Mouse (Mus musculus): ENCODE measurements around the gene Atp8b3. TPM values are rescaled to one million over a fixed set of nuclear protein-coding genes. Genes with fewer than 3 reads are reported as not detected.
A peak's percentile ranks its signal among the peaks of the same experiment; 100 is the strongest.

Atp8b3 gene
- polyA plus RNA-seq, 1 experiment from 2014 or later, result 1.5 TPM

GRCm38 (mm10) chr10:80509412-80510272 is 29.3 kb downstream of the Atp8b3 start:
- Histone ChIP-seq H3K9me3 (no peaks in the 10 kb centered on the region), H3K36me3 (no peaks in the 10 kb centered on the region), H3K4me1 (replicated peaks) (peaks cover 11% of the 10 kb centered on the region; the same call in 1 of the 2 replicates), H3K27me3 (peaks cover 41% of the 10 kb centered on the region), H3K4me3 (peak overlapping the region; percentile 21), H3K4me2 (peak overlapping the region; percentile 48), H3K27ac (replicated peaks) (no peak overlapping the region), H3K9ac (no peak overlapping the region)
- WGBS, result 8% methylated on average over 20 of the region's 20 CpGs
- ATAC-seq (ENCODE audit: low FRiP score, low read depth), result peak; percentile 65; the same call in 1 of the 2 replicates

- H3K9ac ChIP-seq, result no peak overlapping the region
- no peak overlapping the region for H3K4me2 ChIP-seq
- no peaks in the 10 kb centered on the region for H3K36me3 ChIP-seq
- ATAC-seq (ENCODE audit: low FRiP score, low read depth), result no peak
- no peak overlapping the region for H3K4me3 ChIP-seq
- WGBS, result 0% methylated on average over 11 of the region's 11 CpGs
- H3K4me1 ChIP-seq (replicated peaks), result peaks cover 7% of the 10 kb centered on the region; the same call in 1 of the 2 replicates
- H3K27ac ChIP-seq (replicated peaks), result no peak overlapping the region
- H3K9me3 ChIP-seq, result no peaks in the 10 kb centered on the region
- peaks cover 65% of the 10 kb centered on the region for H3K27me3 ChIP-seq
Measured at GRCm38 (mm10) chr10:80506222-80506621, 32.7 kb downstream of the Atp8b3 start.

- 5% methylated on average over 6 of the region's 9 CpGs for WGBS
- Histone ChIP-seq H3K9ac (no peak overlapping the region), H3K36me3 (no peaks in the 10 kb centered on the region), H3K9me3 (no peaks in the 10 kb centered on the region), H3K4me1 (replicated peaks) (peaks cover 5% of the 10 kb centered on the region; the same call in 1 of the 2 replicates), H3K27me3 (peaks cover 73% of the 10 kb centered on the region), H3K4me3 (no peak overlapping the region), H3K4me2 (no peak overlapping the region), H3K27ac (replicated peaks) (no peak overlapping the region)
- no peak for ATAC-seq (ENCODE audit: low FRiP score, low read depth)
Measured at GRCm38 (mm10) chr10:80504724-80505123, 34.2 kb downstream of the Atp8b3 start.

GRCm38 (mm10) chr10:80503599-80504220 is 35.2 kb downstream of the Atp8b3 start:
- Histone ChIP-seq H3K4me1 (replicated peaks) (0 out of 2 replicates have a peak, but pooled peaks cover 2% of the 10 kb centered on the region), H3K36me3 (no peaks in the 10 kb centered on the region), H3K4me2 (no peak overlapping the region), H3K4me3 (no peak overlapping the region), H3K27ac (replicated peaks) (no peak overlapping the region), H3K9ac (no peak overlapping the region), H3K9me3 (no peaks in the 10 kb centered on the region), H3K27me3 (peaks cover 74% of the 10 kb centered on the region)
- WGBS, result 2% methylated on average over 27 of the region's 27 CpGs
- no peak for ATAC-seq (ENCODE audit: low FRiP score, low read depth)

- no peaks in the 10 kb centered on the region for H3K9me3 ChIP-seq
- no peak overlapping the region for H3K27ac ChIP-seq (replicated peaks)
- no peak overlapping the region for H3K4me2 ChIP-seq
- peaks cover 77% of the 10 kb centered on the region for H3K27me3 ChIP-seq
- no peak overlapping the region for H3K4me3 ChIP-seq
- no peak for ATAC-seq (ENCODE audit: low FRiP score, low read depth)
- WGBS, result 1% methylated on average over 22 of the region's 22 CpGs
- H3K9ac ChIP-seq, result no peak overlapping the region
- H3K36me3 ChIP-seq, result no peaks in the 10 kb centered on the region
- 0 out of 2 replicates have a peak, but pooled peaks cover 2% of the 10 kb centered on the region for H3K4me1 ChIP-seq (replicated peaks)
Measured at GRCm38 (mm10) chr10:80502819-80503314, 36.1 kb downstream of the Atp8b3 start.

- 2% methylated on average over 7 of the region's 7 CpGs for WGBS
- ATAC-seq (ENCODE audit: low FRiP score, low read depth), result no peak
Measured at GRCm38 (mm10) chr10:80502291-80502690, 36.6 kb downstream of the Atp8b3 start.

GRCm38 (mm10) chr10:80496421-80496820 is 42.5 kb downstream of the Atp8b3 start:
- WGBS, result under 1% methylated on average over 20 of the region's 20 CpGs
- Histone ChIP-seq H3K4me1 (replicated peaks) (peaks cover 27% of the 10 kb centered on the region), H3K27me3 (peaks cover 93% of the 10 kb centered on the region), H3K27ac (replicated peaks) (no peak overlapping the region), H3K36me3 (no peaks in the 10 kb centered on the region), H3K9me3 (no peaks in the 10 kb centered on the region), H3K4me3 (peak overlapping the region; percentile 43), H3K9ac (no peak overlapping the region), H3K4me2 (peak overlapping the region; percentile 75)
- no peak for ATAC-seq (ENCODE audit: low FRiP score, low read depth)

More at GRCm38 (mm10) chr10:80502291-80502690, 36.6 kb downstream of the Atp8b3 start:
- H3K4me1 ChIP-seq (replicated peaks), result 0 out of 2 replicates have a peak, but pooled peaks cover 2% of the 10 kb centered on the region
- H3K36me3 ChIP-seq, result no peaks in the 10 kb centered on the region
- H3K4me2 ChIP-seq, result no peak overlapping the region
- H3K27ac ChIP-seq (replicated peaks), result no peak overlapping the region
- H3K9me3 ChIP-seq, result no peaks in the 10 kb centered on the region
- H3K27me3 ChIP-seq, result peaks cover 79% of the 10 kb centered on the region
- H3K9ac ChIP-seq, result no peak overlapping the region
- no peak overlapping the region for H3K4me3 ChIP-seq

GRCm38 (mm10) chr10:80495901-80496300 is 43.0 kb downstream of the Atp8b3 start:
- no peaks in the 10 kb centered on the region for H3K36me3 ChIP-seq
- peaks cover 31% of the 10 kb centered on the region for H3K4me1 ChIP-seq (replicated peaks)
- H3K4me3 ChIP-seq, result peak overlapping the region; percentile 43
- no peak overlapping the region for H3K27ac ChIP-seq (replicated peaks)
- H3K4me2 ChIP-seq, result peak overlapping the region; percentile 75
- WGBS, result under 1% methylated on average over 29 of the region's 35 CpGs
- ATAC-seq (ENCODE audit: low FRiP score, low read depth), result no peak
- H3K9ac ChIP-seq, result no peak overlapping the region
- H3K9me3 ChIP-seq, result no peaks in the 10 kb centered on the region
- peaks cover 92% of the 10 kb centered on the region for H3K27me3 ChIP-seq

- 0 out of 2 replicates have a peak within 1 kb of the TSS, but pooled peaks have one; percentile 23 for H3K27ac ChIP-seq (replicated peaks)
- H3K9ac ChIP-seq, result peak within 1 kb of the TSS; percentile 35
- H3K36me3 ChIP-seq, result no peaks in the 10 kb centered on the region
- no peaks in the 10 kb centered on the region for H3K9me3 ChIP-seq
- H3K27me3 ChIP-seq, result peaks cover 92% of the 10 kb centered on the region
- WGBS, result under 1% methylated on average over 35 of the region's 42 CpGs
- ATAC-seq (ENCODE audit: low FRiP score, low read depth), result peak; percentile 46; the same call in 1 of the 2 replicates
- peak within 1 kb of the TSS; percentile 43 for H3K4me3 ChIP-seq
- peak within 1 kb of the TSS; percentile 75 for H3K4me2 ChIP-seq
- H3K4me1 ChIP-seq (replicated peaks), result peaks cover 35% of the 10 kb centered on the region
Measured at GRCm38 (mm10) chr10:80494732-80495131, 44.2 kb downstream of the Atp8b3 start, which contains the start of gene Onecut3. Gene Onecut3 (plus strand): TSS chr10:80494835.

GRCm38 (mm10) chr10:80490051-80490450 is 48.9 kb downstream of the Atp8b3 start:
- H3K9me3 ChIP-seq, result no peaks in the 10 kb centered on the region
- no peak for ATAC-seq (ENCODE audit: low FRiP score, low read depth)
- no peaks in the 10 kb centered on the region for H3K36me3 ChIP-seq
- no peak overlapping the region for H3K4me2 ChIP-seq
- peaks cover 15% of the 10 kb centered on the region for H3K4me1 ChIP-seq (replicated peaks)
- peaks cover 83% of the 10 kb centered on the region for H3K27me3 ChIP-seq
- H3K9ac ChIP-seq, result no peak overlapping the region
- under 1% methylated on average over 22 of the region's 22 CpGs for WGBS
- H3K4me3 ChIP-seq, result no peak overlapping the region
- no peak overlapping the region for H3K27ac ChIP-seq (replicated peaks)

GRCm38 (mm10) chr10:80486862-80487379 is 52.0 kb downstream of the Atp8b3 start:
- peaks cover 12% of the 10 kb centered on the region; the same call in 1 of the 2 replicates for H3K4me1 ChIP-seq (replicated peaks)

More at GRCm38 (mm10) chr10:80486862-80487379, 52.0 kb downstream of the Atp8b3 start:
- H3K9me3 ChIP-seq, result no peaks in the 10 kb centered on the region
- no peak for ATAC-seq (ENCODE audit: low FRiP score, low read depth)
- H3K4me3 ChIP-seq, result no peak overlapping the region
- no peaks in the 10 kb centered on the region for H3K36me3 ChIP-seq
- peaks cover 71% of the 10 kb centered on the region for H3K27me3 ChIP-seq
- H3K27ac ChIP-seq (replicated peaks), result no peak overlapping the region
- WGBS, result 71% methylated on average over 7 of the region's 7 CpGs
- H3K4me2 ChIP-seq, result no peak overlapping the region
- H3K9ac ChIP-seq, result no peak overlapping the region

Measured in hindbrain, embryonic 15.5 days (tissue).